Mouse (Mus musculus): ENCODE results near the gene Mia2. TPM values are rescaled to one million over a fixed set of nuclear protein-coding genes. Genes with fewer than 3 reads are reported as not detected.
"Not testable (repeated sequence)": the region's sequence is repeated elsewhere in the genome, so short reads cannot be mapped to it uniquely, and the experiment has no call there.

The Mia2 gene
- total RNA-seq (2021) = 100 to 1,000 TPM in 1 of 2 experiments, 10 to 100 TPM in 1; 91.4 to 103 TPM
- long read RNA-seq, experiment 1, partial matches to known transcripts = 3 of 51 reads
- long read RNA-seq, experiment 1, other reads (novel, unspliced or antisense) = 44 of 51 reads
- long read RNA-seq, experiment 2, full-length matches to known transcripts = 3 of 16 reads
- long read RNA-seq, experiment 2, partial matches to known transcripts = 3 of 16 reads
- long read RNA-seq, experiment 2, other reads (novel, unspliced or antisense) = 10 of 16 reads

- DNase-seq = no peak
Observed at GRCm38 (mm10) chr12:59095104-59096025, at the start of gene Mia2. Gene Mia2, plus strand, starts transcription at chr12:59095799.

DNA sequence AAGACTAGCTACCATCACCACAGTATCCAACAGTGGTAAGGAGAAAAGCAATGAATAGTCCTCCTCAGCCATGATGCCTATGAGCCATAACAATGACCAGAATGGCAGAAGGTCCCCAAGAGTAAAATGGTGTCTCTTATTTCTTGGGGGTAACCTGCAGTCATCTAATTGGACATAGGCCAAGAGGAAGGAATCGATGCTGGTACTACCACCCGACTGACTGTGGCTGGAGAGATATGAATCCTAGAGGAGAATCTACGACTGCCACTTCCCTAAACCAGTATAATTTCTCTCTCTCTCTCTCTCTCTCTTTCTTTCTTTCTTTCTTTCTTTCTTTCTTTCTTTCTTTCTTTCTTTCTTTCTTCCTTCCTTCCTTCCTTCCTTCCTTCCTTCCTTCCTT is 43.1 kb upstream of the Mia2 start:
- no peak for DNase-seq

DNA sequence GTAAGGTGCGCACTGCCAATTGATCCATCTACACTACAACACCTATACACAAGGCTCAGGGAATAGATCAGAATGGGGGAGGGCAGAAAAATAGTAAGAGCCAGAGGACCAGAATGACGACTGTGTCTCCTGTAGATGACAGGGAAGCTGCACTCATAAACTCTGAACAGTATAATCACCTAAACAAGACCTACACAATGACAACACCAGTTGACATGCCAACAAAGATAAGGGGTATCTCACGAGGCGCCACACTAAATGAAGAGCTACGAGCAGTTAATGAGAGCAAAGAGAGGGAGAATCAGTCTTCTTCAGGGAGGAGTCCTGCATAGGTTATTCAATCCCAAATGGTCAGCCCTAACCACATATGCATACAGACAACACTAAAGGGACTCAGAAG is 42.4 kb upstream of the Mia2 start:
- no peak for DNase-seq

DNA sequence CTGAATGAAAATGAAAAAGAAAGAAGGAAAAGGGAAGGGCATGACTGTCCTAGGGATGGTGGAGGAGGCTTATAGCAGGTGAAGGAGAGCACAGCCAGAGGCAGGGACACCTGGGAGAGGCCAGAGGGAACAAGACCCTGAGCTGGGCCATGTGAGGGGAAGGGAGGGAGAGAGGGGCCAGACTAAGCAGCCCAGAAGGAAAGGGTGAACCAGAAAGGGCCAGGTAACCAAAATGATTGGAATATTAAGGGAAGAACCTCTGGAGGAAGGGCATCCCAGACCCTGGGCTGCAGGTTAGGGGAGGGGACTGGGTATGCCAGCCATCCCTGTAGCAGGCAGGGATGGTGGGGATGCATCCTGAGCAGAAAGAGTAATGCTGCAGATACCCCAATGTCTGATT is 41.6 kb upstream of the Mia2 start:
- DNase-seq = no peak

DNA sequence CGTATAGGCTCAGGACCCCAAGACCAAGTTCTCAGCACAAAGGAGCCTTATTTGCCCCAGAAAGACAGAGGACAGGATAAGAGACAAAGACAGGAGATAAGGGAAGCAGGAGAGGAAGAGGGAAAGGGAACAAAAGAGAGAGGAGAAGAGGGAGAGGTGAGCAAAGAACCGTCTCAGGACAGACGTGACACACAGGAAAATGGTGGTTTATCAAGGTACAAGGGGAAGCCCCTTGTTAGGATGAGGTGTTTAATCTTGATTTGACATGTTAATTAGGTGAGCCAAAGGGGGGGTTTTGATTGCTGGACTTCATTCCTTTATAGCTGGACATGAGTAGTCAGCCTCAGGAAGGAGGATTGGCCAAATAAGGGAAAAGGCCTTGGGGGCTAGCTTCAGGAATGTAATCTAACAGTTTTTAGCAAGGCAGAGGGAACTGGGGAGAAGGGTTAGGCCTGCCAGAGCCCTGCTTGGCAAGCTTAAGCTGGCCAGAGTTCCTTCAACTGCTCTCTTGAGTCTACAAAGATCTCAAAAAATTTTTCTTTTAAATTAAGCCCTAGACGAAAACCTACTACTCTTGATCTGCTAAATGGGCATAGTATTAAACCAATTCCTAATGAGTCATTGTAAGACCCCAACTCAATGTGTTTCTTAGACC is 40.3 kb upstream of the Mia2 start:
- no peak for DNase-seq

- DNase-seq = no peak
Observed at GRCm38 (mm10) chr12:59056222-59056621, 39.4 kb upstream of the Mia2 start.

GRCm38 (mm10) chr12:59058242-59058641 is 37.4 kb upstream of the Mia2 start:
- DNase-seq = not testable (repeated sequence)

GRCm38 (mm10) chr12:59060322-59060721 is 35.3 kb upstream of the Mia2 start:
- no peak for DNase-seq

DNA sequence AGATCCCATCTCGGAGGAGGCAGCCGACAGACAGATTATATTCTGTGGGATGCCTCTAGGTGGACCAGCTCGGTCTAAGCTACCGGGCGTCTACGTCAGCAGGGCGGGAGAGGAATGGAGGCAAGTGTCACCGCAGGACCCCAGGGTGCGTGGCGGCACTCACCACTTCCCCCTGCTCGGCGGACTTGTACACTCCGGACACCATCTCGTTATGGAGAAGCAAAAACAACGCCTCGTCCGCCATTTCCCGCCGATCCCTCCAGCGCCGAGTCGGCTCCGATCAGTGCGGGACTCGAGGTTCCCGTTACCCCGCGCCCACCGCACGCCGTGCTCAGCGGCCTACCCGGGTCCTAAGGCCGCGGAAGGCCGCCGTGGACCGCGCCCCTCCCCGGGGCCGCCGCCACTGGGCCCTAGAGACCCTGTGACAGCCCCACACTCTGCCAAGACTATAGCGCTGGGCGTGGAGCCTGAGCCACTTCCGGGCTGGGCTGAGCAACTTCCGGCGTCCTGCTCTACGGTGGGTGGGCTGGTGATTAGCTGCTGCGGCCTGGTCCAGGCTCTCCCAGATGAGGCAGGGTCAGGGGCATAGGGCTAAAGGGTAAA is 34.5 kb upstream of the Mia2 start, which contains the start of gene Trappc6b:
TSS of gene Trappc6b (minus strand) at position 480 of the 603 bp plus-strand sequence.
- DNase-seq = peak; percentile 86 to 88

DNA sequence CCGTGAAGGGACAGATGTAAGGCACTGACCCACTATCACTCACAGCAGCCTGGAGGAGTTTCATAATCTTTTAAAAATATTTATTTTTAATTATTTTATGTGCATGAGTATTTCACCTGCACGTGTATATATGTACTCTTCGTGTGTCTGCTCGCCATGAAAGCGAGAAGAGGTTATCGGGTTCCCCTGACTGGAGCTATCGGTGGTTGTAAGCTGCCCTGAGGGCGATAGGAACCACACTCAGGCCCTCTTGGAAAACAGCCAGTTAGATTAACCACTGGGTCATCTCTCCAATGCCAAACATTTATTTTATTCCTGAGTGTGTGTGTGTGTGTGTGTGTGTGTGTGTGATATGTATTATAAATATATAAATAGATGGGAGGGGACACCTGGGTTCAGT is 30.8 kb upstream of the Mia2 start:
- DNase-seq = no peak

DNA sequence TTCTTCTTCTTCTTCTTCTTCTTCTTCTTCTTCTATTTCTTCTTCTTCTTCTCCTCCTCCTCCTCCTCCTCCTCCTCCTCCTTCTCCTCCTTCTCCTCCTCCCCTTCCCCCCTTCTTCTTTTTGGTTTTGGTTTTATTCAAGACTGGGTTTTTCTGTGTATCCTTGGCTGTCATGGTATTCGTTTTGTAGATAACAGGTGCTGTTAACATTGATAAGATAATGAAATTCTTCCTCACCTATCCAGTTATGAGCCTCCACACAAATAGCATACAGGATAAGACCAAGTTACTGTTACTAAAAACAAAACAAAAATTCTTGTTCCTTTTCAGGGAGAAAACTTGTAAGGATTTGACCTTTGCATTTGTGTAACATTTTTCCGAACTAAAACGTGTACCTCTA is 29.8 kb upstream of the Mia2 start:
- DNase-seq = no peak

DNA sequence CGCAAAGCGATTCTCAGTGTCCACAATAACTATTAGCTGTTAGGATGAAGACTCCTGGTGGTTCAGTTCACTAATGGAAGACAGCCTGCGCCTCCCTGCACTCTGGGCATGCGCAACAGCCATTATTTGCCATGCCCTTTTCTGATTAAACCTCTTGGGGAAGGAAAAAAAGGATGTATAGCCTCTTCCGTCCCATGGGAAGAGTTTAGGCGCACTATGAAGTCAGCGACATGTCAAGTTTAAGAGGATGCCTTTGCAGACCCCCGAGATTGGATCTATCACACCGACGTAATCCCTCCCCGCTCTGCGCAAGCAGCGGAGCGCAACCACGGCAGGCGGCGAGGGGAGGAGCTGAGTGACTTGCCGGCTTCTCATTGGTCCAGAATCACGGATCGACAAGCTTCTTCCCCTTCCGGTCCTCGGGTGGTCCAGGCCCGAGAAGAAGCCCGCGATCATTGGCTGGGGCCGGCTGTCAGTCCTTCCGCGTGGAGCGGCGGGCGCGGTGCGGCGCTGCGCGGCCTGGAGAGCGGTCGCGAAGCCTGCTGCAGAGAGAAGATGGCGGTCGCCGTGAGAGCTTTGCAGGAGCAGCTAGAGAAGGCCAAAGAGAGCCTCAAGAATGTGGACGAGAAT is 29.0 kb upstream of the Mia2 start, which contains the start of gene Pnn:
TSS of gene Pnn (plus strand) at position 437 of the 630 bp plus-strand sequence.
- peak; percentile 97 to 99 for DNase-seq

DNA sequence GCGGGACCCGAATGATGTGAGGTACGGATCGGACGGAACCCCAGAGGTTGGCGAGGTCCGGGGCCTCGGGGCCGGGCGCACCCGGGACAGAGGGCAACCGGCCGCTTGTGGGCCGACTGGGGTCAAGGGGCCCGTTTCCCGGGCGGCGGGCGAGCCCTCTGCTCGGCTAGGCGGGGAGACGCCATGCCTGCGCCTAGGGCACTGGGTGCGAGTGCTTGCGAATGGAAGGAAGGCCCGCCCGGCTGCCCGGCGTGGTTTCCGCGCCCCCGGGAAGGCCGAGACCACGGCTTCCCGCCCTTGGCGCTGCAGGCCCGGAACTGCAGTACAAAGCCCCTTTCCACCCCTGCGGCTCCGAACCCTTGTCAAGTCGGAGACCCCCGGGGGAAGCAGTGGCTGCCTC is 28.5 kb upstream of the Mia2 start:
- DNase-seq = no peak

DNA sequence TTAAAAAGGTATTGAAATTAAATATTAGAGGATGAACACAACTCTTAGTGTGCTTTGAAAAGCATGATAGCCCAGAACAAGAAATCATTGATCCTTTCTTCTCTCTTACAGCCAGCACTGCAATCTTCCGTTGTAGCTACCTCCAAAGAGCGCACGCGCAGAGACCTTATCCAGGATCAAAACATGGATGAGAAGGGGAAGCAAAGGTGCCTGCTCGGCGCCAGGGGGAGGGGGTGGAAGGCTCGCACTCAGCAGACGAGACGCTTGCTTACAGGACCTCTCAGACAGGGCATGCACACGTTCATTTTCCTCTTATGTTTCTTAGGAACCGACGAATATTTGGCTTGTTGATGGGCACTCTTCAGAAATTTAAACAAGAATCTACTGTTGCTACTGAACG is 26.8 kb upstream of the Mia2 start:
- no peak for DNase-seq

- DNase-seq = no peak
Observed at GRCm38 (mm10) chr12:59072286-59072685, 23.3 kb upstream of the Mia2 start.

DNA sequence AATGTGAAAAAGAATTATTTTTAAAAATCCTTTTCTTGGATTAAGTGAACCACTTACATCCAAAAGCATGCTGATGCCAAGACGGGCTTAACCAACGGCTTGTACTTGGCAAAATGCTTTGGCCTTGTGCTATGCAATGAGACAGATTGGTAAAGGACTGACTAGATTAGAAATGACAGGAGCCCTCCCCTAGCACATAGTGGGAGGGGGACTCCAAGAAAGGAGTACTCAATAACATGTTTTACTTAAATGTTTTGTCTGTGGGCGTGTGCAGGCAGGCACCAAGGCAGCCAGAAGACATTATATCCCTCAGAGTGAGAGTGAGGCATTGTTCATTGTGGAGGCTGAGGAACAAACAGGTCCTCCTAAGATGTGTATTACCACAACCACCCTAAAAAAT is 21.5 kb upstream of the Mia2 start:
- DNase-seq = no peak

GRCm38 (mm10) chr12:59076996-59077395 is 18.6 kb upstream of the Mia2 start:
- DNase-seq = no peak

DNA sequence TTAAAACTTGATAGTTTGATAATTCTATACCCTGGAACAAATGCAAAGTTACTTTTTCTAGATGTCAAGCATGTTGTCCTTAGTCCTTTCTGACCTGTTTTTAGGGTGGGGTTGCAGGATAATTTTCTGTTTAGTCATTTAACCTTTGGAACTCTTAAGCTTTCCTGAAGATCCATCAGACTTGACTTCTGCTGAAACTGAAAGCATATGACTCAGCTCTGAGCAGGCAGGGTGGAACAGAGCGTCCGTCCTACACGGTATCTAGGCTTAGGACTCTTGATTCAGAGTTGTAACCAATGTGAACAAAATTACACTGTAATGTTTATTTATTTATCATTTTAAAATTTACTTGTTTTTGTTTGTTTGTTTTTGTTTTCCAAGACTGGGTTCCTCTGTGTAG is 17.7 kb upstream of the Mia2 start:
- DNase-seq = no peak

DNA sequence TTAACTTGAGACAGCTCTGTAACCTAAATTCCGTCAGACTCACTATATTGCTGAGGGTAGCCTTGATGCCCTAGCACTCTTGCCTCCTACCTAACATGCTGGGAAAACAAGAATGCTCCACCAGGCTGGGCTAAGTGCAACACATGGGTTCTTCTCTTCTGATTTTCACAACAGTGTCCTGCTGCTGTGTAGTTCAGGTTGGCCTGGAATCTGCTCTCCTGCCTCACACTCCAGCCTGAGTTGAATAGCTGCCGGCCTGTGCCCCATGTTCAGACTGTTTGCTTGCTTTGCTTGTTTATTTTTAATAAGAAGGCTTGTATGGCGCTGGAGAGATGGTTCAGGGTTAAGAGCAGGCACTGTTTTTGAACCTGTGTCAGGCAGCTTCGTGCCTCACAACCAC is 15.1 kb upstream of the Mia2 start:
- no peak for DNase-seq

DNA sequence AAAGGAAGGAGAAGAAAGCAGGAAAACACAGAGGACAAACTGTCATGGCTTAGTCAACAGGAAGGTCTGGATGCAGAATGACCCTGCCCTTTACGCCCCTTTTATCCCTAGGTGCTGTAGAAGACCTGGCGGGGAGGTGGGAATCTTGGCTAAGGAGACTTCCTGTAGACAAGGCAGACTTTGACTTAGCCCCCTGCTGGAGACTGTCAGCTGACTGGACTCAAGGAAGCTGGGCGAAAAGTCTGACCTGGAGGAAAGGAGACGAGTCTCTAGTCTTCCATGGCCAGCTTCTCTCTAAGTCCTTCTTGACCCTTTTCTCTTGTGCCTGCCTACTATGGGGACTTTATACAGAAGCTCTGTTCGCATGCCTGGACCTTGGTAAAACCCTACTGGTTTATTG is 11.2 kb upstream of the Mia2 start:
- DNase-seq = no peak

DNA sequence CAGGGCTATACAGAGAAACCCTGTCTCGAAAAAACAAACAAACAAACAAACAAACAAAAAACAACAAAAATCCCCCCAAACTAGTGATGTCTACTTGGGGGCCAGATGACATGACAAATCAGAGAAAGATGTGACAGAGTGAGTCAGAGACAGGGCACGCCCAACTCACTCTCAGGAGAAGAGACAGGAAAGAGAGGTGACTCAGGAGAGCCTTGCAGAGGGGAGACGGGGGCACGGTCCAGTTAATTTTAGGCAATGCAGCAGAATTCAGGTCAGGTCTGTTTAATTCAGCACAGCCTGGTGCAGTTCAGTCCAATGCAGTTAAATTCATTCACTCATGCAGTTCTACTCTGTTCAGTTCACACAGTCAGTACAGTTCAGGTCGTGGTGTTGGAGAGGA is 9.4 kb upstream of the Mia2 start:
- no peak for DNase-seq

GRCm38 (mm10) chr12:59093543-59093942 is 2.1 kb upstream of the Mia2 start:
- DNase-seq = no peak
